Mouse (Mus musculus) right cerebral cortex, adult 2 months (tissue): ENCODE measurements at regions not wholly inside any gene's neighbourhood (a gene's known extent, or its start where the extent isn't known, plus 50 kb on each side); places are given as distances from the start of the nearest gene placed in this dataset.

Experiments used
- DNase-seq, 2 experiments: peaks; one replicate each; pipeline ENCODE4 v3.0.0; 2021 to 2022; ENCODE audit warnings: low spot score in 2 of 2

DNA sequence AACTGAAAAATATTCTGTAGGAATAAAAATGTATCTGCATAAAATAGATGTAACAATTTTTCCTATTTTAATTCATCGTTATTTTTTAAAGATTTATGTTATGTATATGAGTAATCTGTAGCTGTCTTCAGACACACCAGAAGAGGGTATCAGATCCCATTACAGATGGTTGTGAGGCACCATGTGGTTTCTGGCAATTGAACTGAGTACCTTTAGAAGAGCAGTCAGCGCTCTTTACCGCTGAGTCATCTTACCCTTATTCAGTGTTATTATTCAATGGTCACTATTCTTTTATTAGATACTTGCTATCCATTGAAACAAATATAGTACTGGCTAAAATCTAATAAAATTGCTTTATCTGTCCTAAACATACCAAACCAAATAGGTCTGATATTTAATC is 820.7 kb upstream of the Nrxn1 start:
- no peak for DNase-seq

DNA sequence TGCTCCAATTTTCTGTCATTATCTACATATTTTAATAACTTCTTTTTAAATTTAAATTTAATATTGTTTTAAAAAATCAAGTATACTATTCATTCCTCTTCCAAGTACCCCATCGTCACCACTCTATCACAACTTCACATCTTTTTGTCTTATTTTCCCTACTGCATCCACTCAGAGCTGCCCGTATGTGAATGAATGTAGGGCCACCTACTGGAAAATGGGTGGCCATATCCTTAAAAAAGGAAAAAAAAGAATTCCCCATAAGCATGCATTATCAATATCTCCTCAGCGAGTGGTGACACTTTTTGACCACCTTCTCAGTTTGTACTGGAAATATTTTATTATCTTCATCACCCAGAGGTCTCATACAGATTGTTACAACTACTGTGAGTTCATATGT is 810.2 kb upstream of the Nrxn1 start:
- peak in 1 of 2 experiments; percentile 3 for DNase-seq

GRCm38 (mm10) chr17:91875231-91875630 is 782.4 kb upstream of the Nrxn1 start:
- no peak for DNase-seq

- DNase-seq, result no peak
Observed at GRCm38 (mm10) chr17:91862152-91862551, 769.3 kb upstream of the Nrxn1 start.
